8 mouse cellular contexts compared by ENCODE assay signal in genomic region chr15:99420521-99421014, GRCm38 (mm10). TPM values are rescaled to one million over a fixed set of nuclear protein-coding genes. Genes with fewer than 3 reads are reported as not detected.
DNase-seq lines count a peak whose midpoint lies in the region; ATAC-seq and TF ChIP-seq lines count a peak whose summit lies in the region.

No protein-coding gene starts in this region.

- H3K36me3 ChIP-seq in forebrain, postnatal 0 days (ENCODE audit: insufficient read depth): peaks cover 36% of the 10 kb centered on the region
- H3K36me3 ChIP-seq in hindbrain, embryonic 11.5 days (ENCODE audit: control insufficient read depth, insufficient read depth, low read length): peaks cover 5% of the 10 kb centered on the region; the same call in 1 of the 2 replicates
- H3K36me3 ChIP-seq in myocyte (ENCODE audit: control insufficient read depth, insufficient read depth): peaks cover 4% of the 10 kb centered on the region

- no peaks in the 10 kb centered on the region for H3K4me1 ChIP-seq in forebrain, postnatal 0 days (ENCODE audit: insufficient read depth)
- no peaks in the 10 kb centered on the region for H3K4me1 ChIP-seq in hindbrain, embryonic 11.5 days (replicated peaks; ENCODE audit: control insufficient read depth, insufficient read depth, low read length)

- peak overlapping the region; percentile 23 for H3K4me2 ChIP-seq in forebrain, postnatal 0 days (ENCODE audit: low read depth)
- peak overlapping the region; percentile 18; the same call in 1 of the 2 replicates for H3K4me2 ChIP-seq in hindbrain, embryonic 11.5 days (replicated peaks; ENCODE audit: low read depth, low read length)
- H3K4me2 ChIP-seq in myocyte (ENCODE audit: low read depth): peak overlapping the region; percentile 66

- H3K9ac ChIP-seq in forebrain, postnatal 0 days: no peak overlapping the region
- peak overlapping the region; percentile 41; the same call in 1 of the 2 replicates for H3K9ac ChIP-seq in hindbrain, embryonic 11.5 days (ENCODE audit: low read depth, low read length)

- no peak overlapping the region for H3ac ChIP-seq in myocyte (ENCODE audit: control insufficient read depth, insufficient read length)

- peak; percentile 84 for DNase-seq in ES-CJ7 (ENCODE audit: low read depth, low spot score)
- peak; percentile 61 for DNase-seq in adrenal gland, adult 8-10 months
- peak; percentile 69 for DNase-seq in forebrain, postnatal 0 days
- peak; percentile 81 for DNase-seq in hindbrain, embryonic 11.5 days (ENCODE audit: low spot score)
- peak; percentile 54 for DNase-seq in liver
- peak; percentile 62 for DNase-seq in yolk sac, embryonic 10.5 days (ENCODE audit: low spot score)

- WGBS in forebrain, postnatal 0 days: 4% methylated on average over 12 of the region's 12 CpGs
- WGBS in hindbrain, embryonic 11.5 days: 8% methylated on average over 12 of the region's 12 CpGs

- no peaks in the 10 kb centered on the region for H3K9me3 ChIP-seq in forebrain, postnatal 0 days (ENCODE audit: low read length)
- H3K9me3 ChIP-seq in hindbrain, embryonic 11.5 days (ENCODE audit: control insufficient read depth, low read length): no peaks in the 10 kb centered on the region

- H3K27me3 ChIP-seq in forebrain, postnatal 0 days (ENCODE audit: insufficient read depth, low read length): no peaks in the 10 kb centered on the region
- no peaks in the 10 kb centered on the region for H3K27me3 ChIP-seq in hindbrain, embryonic 11.5 days (ENCODE audit: control insufficient read depth, insufficient read depth, low read length)
- H3K27me3 ChIP-seq in myocyte (ENCODE audit: control insufficient read depth, insufficient read depth, insufficient read length): no peaks in the 10 kb centered on the region

- peak overlapping the region; percentile 59 for H3K27ac ChIP-seq in forebrain, postnatal 0 days (ENCODE audit: low read depth, low read length)
- peak overlapping the region; percentile 81 for H3K27ac ChIP-seq in hindbrain, embryonic 11.5 days (ENCODE audit: low read depth, low read length)

- H3K4me3 ChIP-seq in forebrain, postnatal 0 days (ENCODE audit: low read depth, low read length): no peak overlapping the region
- no peak overlapping the region for H3K4me3 ChIP-seq in hindbrain, embryonic 11.5 days (ENCODE audit: low read depth, low read length)
- H3K4me3 ChIP-seq in myocyte: no peak overlapping the region

- peak; percentile 68 for ATAC-seq in forebrain, postnatal 0 days
- peak; percentile 77 for ATAC-seq in hindbrain, embryonic 11.5 days (ENCODE audit: low FRiP score)
- ATAC-seq in erythroid progenitor cell, adult 5-6 weeks (replicated peaks; ENCODE audit: low FRiP score, poor library complexity, severe bottlenecking): no peak

- no peak for TF ChIP-seq CTCF in forebrain, postnatal 0 days (IDR thresholded peaks at IDR 0.05; ENCODE audit: low read depth)

- no peak for TF ChIP-seq POLR2A in myocyte (IDR thresholded peaks at IDR 0.05; ENCODE audit: insufficient read length, low read depth)

- H3K79me2 ChIP-seq in myocyte (ENCODE audit: control insufficient read depth, insufficient read depth): no peaks in the 10 kb centered on the region

TF ChIP-seq in myocyte, 11 proteins besides CTCF, POLR2A, EP300 and RAD21:
- TF ChIP-seq CEBPB (IDR thresholded peaks at IDR 0.05; ENCODE audit: insufficient read depth, poor library complexity, severe bottlenecking) (peak; percentile 56; the same call in 1 of the 2 replicates), MAX (IDR thresholded peaks at IDR 0.05; ENCODE audit: low read depth) (no peak), USF1 (IDR thresholded peaks at IDR 0.05; ENCODE audit: low read depth) (peak; percentile 66), SRF (IDR thresholded peaks at IDR 0.05; ENCODE audit: control insufficient read depth, insufficient read length, low read depth) (peak; percentile 66), REST (IDR thresholded peaks at IDR 0.05; ENCODE audit: insufficient read depth, insufficient read length) (no peak), E2F4 (IDR thresholded peaks at IDR 0.05; ENCODE audit: insufficient read depth) (peak; percentile 40), TCF12 (IDR thresholded peaks at IDR 0.05; ENCODE audit: insufficient read depth, poor library complexity, severe bottlenecking) (peak; percentile 81), POLR2AphosphoS2 (IDR thresholded peaks at IDR 0.05; ENCODE audit: insufficient read length, low read depth) (peak; percentile 6), TCF3 (IDR thresholded peaks at IDR 0.05; ENCODE audit: insufficient read length, low read depth) (peak; percentile 30), MYOD1 (IDR thresholded peaks at IDR 0.05; ENCODE audit: control insufficient read depth in 1 of 3, insufficient read length in 2 of 3, low read depth in 2 of 3) (peak; percentile 75 to 93 (median 86)), MYOG (IDR thresholded peaks at IDR 0.05; ENCODE audit: control insufficient read depth in 1 of 3, insufficient read depth in 1 of 3, insufficient read length in 2 of 3, low read depth in 2 of 3) (peak in 2 of 3 experiments; percentile 87 to 89)

RNA-seq across cellular contexts. Expression of gene Tmbim6, which starts 27.9 kb away (rescaled TPM):
- total RNA-seq in adrenal gland, adult 8-10 months (2022): 100 to 1,000 TPM; 442 to 837 (median 596) TPM
- 203 and 234 TPM in 2 replicates for total RNA-seq in forebrain, postnatal 0 days (2014; rRNA removed)
- 269 and 312 TPM in 2 replicates for polyA plus RNA-seq in forebrain, postnatal 0 days (2015; fragmentation: Nextera tagmentation; extraction: Ambion mirVana)
- polyA plus RNA-seq in hindbrain, embryonic 11.5 days (2014; fragmentation: Nextera tagmentation; extraction: Ambion mirVana): 212 and 224 TPM in 2 replicates
- polyA plus RNA-seq in myocyte (2012; fragmentation: generic; extraction: Trizol): 691 TPM
- total RNA-seq in erythroid progenitor cell, adult 5-6 weeks (2015; ENCODE audit: low replicate concordance): 179 and 219 TPM in 2 replicates
- total RNA-seq in erythroid progenitor cell, adult 5-6 weeks (2017; ENCODE audit: low replicate concordance): 95.3 and 151 TPM in 2 replicates

RNA-seq across cellular contexts. Expression of gene Nckap5l, which starts 37.0 kb away (rescaled TPM):
- total RNA-seq in adrenal gland, adult 8-10 months (2022): 10 to 100 TPM; 20.2 to 54.8 (median 28.3) TPM
- total RNA-seq in forebrain, postnatal 0 days (2014; rRNA removed): 12.3 and 17.6 TPM in 2 replicates
- polyA plus RNA-seq in forebrain, postnatal 0 days (2015; fragmentation: Nextera tagmentation; extraction: Ambion mirVana): 7.9 and 10.3 TPM in 2 replicates
- polyA plus RNA-seq in hindbrain, embryonic 11.5 days (2014; fragmentation: Nextera tagmentation; extraction: Ambion mirVana): 9.3 and 10.2 TPM in 2 replicates
- 40.9 TPM for polyA plus RNA-seq in myocyte (2012; fragmentation: generic; extraction: Trizol)
- total RNA-seq in erythroid progenitor cell, adult 5-6 weeks (2015; ENCODE audit: low replicate concordance): 0.84 TPM in 1 of 2 replicates, not detected in the other
- not detected in 2 replicates for total RNA-seq in erythroid progenitor cell, adult 5-6 weeks (2017; ENCODE audit: low replicate concordance)

RNA-seq across cellular contexts. Expression of gene Fmnl3, which starts 50.3 kb away (rescaled TPM):
- total RNA-seq in adrenal gland, adult 8-10 months (2022): 10 to 100 TPM; 16.5 to 29.3 (median 24.4) TPM
- 11.2 and 14.2 TPM in 2 replicates for total RNA-seq in forebrain, postnatal 0 days (2014; rRNA removed)
- polyA plus RNA-seq in forebrain, postnatal 0 days (2015; fragmentation: Nextera tagmentation; extraction: Ambion mirVana): 7.3 and 8.6 TPM in 2 replicates
- polyA plus RNA-seq in hindbrain, embryonic 11.5 days (2014; fragmentation: Nextera tagmentation; extraction: Ambion mirVana): 10.5 and 11.4 TPM in 2 replicates
- polyA plus RNA-seq in myocyte (2012; fragmentation: generic; extraction: Trizol): 62.6 TPM
- total RNA-seq in erythroid progenitor cell, adult 5-6 weeks (2015; ENCODE audit: low replicate concordance): 3.6 and 5.0 TPM in 2 replicates
- 1.5 and 2.7 TPM in 2 replicates for total RNA-seq in erythroid progenitor cell, adult 5-6 weeks (2017; ENCODE audit: low replicate concordance)

RNA-seq across cellular contexts. Expression of gene Bcdin3d, which starts 54.0 kb away (rescaled TPM):
- total RNA-seq in adrenal gland, adult 8-10 months (2022): 1 to 10 TPM; 5.2 to 8.1 (median 7.1) TPM
- total RNA-seq in forebrain, postnatal 0 days (2014; rRNA removed): 12.1 and 17.5 TPM in 2 replicates
- polyA plus RNA-seq in forebrain, postnatal 0 days (2015; fragmentation: Nextera tagmentation; extraction: Ambion mirVana): 12.8 and 15.7 TPM in 2 replicates
- polyA plus RNA-seq in hindbrain, embryonic 11.5 days (2014; fragmentation: Nextera tagmentation; extraction: Ambion mirVana): 17.1 and 18.1 TPM in 2 replicates
- 11.8 TPM for polyA plus RNA-seq in myocyte (2012; fragmentation: generic; extraction: Trizol)
- 1.3 and 1.4 TPM in 2 replicates for total RNA-seq in erythroid progenitor cell, adult 5-6 weeks (2015; ENCODE audit: low replicate concordance)
- 0.51 and 1.3 TPM in 2 replicates for total RNA-seq in erythroid progenitor cell, adult 5-6 weeks (2017; ENCODE audit: low replicate concordance)
